Mouse (Mus musculus) neural tube, embryonic 14.5 days (tissue): ENCODE data around the gene Timp1. TPM values are rescaled to one million over a fixed set of nuclear protein-coding genes. Genes with fewer than 3 reads are reported as not detected.

Experiments
- ATAC-seq: fragments of 200-750 bp; cut with Nextera tagmentation; 2 replicates; pipeline ENCODE4 v1.8.0; 2017; ENCODE audit warnings: low read depth, mild to moderate bottlenecking, moderate TSS enrichment, moderate library complexity
- H3K27ac ChIP-seq: fragments of 300-500 bp; sonication (generic); 2 replicates; pipeline ENCODE4 v1.5.1; 2014; ENCODE audit warnings: low read depth, mild to moderate bottlenecking, control low read depth, low read length, moderate library complexity, mixed read lengths
- H3K27me3 ChIP-seq: fragments of 300-500 bp; sonication (generic); 2 replicates; pipeline ENCODE4 v1.6.1; 2014; ENCODE audit warnings: low read length; ENCODE audit not compliant: control insufficient read depth, insufficient read depth
- H3K36me3 ChIP-seq: fragments of 300-500 bp; sonication (generic); 2 replicates; pipeline ENCODE4 v1.6.1; 2014; ENCODE audit warnings: low read length, mixed read lengths; ENCODE audit not compliant: control insufficient read depth, insufficient read depth
- H3K4me1 ChIP-seq: fragments of 300-500 bp; sonication (generic); 2 replicates; pipeline ENCODE4 v1.6.1; 2014; ENCODE audit warnings: low read length; ENCODE audit not compliant: control insufficient read depth, insufficient read depth
- H3K4me2 ChIP-seq: fragments of 300-500 bp; sonication (generic); 2 replicates; pipeline ENCODE4 v1.6.1; 2014; ENCODE audit warnings: mild to moderate bottlenecking, low read depth, low read length, control low read depth
- H3K4me3 ChIP-seq: fragments of 300-500 bp; sonication (generic); 2 replicates; pipeline ENCODE4 v1.5.1; 2014; ENCODE audit warnings: low read depth, low read length, control low read depth, mixed read lengths
- H3K9ac ChIP-seq: fragments of 300-500 bp; sonication (generic); replicated peaks from 2 replicates; pipeline ENCODE4 v1.6.1; 2014; ENCODE audit warnings: low read depth, mild to moderate bottlenecking, control low read depth, low read length, mixed read lengths
- H3K9me3 ChIP-seq: fragments of 300-500 bp; sonication (generic); 2 replicates; pipeline ENCODE4 v1.6.1; 2016; ENCODE audit warnings: low read length; ENCODE audit not compliant: control insufficient read depth
- WGBS: fragments of 180-500 bp; shearing (Covaris S2); extraction: QIAGEN DNeasy Blood & Tissue Kit; methylation state at CpG from one replicate; pipeline ENCODE4 v1.1.7; 2014; 5-methylcytosine and 5-hydroxymethylcytosine counted together
- polyA plus RNA-seq: library from polyadenylated mRNA; unstranded; fragments of >200 nt; fragmentation: Nextera tagmentation; extraction: Ambion mirVana; gene quantifications from 2 replicates; pipeline ENCODE4 v1.2.1, GENCODE M21; 2014

Gene Timp1
- polyA plus RNA-seq, 1 experiment from 2014 or later: 2.0 TPM

- H3K4me2 ChIP-seq: no peak overlapping the region
- H3K27me3 ChIP-seq: no peaks in the 10 kb centered on the region
- no peak overlapping the region for H3K4me3 ChIP-seq
- no peak overlapping the region for H3K27ac ChIP-seq
- no peaks in the 10 kb centered on the region for H3K9me3 ChIP-seq
- H3K36me3 ChIP-seq: no peaks in the 10 kb centered on the region
- no peak overlapping the region for H3K9ac ChIP-seq
- WGBS: 88% methylated on average over 9 of the region's 9 CpGs
- no peaks in the 10 kb centered on the region for H3K4me1 ChIP-seq
- ATAC-seq: no peak
These were observed 6.5 kb upstream of the Timp1 start for GRCm38 (mm10) chrX:20863161-20864101.

- H3K4me1 ChIP-seq: no peaks in the 10 kb centered on the region
- no peak overlapping the region for H3K4me2 ChIP-seq
- no peak for ATAC-seq
- WGBS: 65% methylated on average over 4 of the region's 4 CpGs
- no peak overlapping the region for H3K4me3 ChIP-seq
- H3K36me3 ChIP-seq: no peaks in the 10 kb centered on the region
- H3K27ac ChIP-seq: no peak overlapping the region
- H3K27me3 ChIP-seq: no peaks in the 10 kb centered on the region
- H3K9ac ChIP-seq: no peak overlapping the region
- H3K9me3 ChIP-seq: no peaks in the 10 kb centered on the region
These were observed 1.9 kb upstream of the Timp1 start for GRCm38 (mm10) chrX:20868091-20868490.

GRCm38 (mm10) chrX:20869203-20869602 is 763 bp upstream of the Timp1 start:
- Histone ChIP-seq H3K9ac (no peak overlapping the region), H3K36me3 (no peaks in the 10 kb centered on the region), H3K4me1 (no peaks in the 10 kb centered on the region), H3K9me3 (no peaks in the 10 kb centered on the region), H3K27me3 (no peaks in the 10 kb centered on the region), H3K4me2 (no peak overlapping the region), H3K27ac (no peak overlapping the region), H3K4me3 (no peak overlapping the region)
- 64% methylated on average over 1 of the region's 1 CpGs for WGBS
- ATAC-seq: no peak

- Histone ChIP-seq H3K9ac (no peak overlapping the region), H3K36me3 (no peaks in the 10 kb centered on the region), H3K4me1 (no peaks in the 10 kb centered on the region), H3K27me3 (no peaks in the 10 kb centered on the region), H3K27ac (no peak overlapping the region), H3K4me3 (no peak overlapping the region), H3K9me3 (no peaks in the 10 kb centered on the region), H3K4me2 (no peak overlapping the region)
- no peak for ATAC-seq
- WGBS: 32% methylated on average over 11 of the region's 11 CpGs
These were observed 3.0 kb downstream of the Timp1 start for GRCm38 (mm10) chrX:20872928-20873500.

- WGBS: 32% methylated on average over 3 of the region's 3 CpGs
- Histone ChIP-seq H3K4me1 (no peaks in the 10 kb centered on the region), H3K9me3 (no peaks in the 10 kb centered on the region), H3K4me2 (no peak overlapping the region), H3K4me3 (no peak overlapping the region), H3K27ac (no peak overlapping the region), H3K27me3 (no peaks in the 10 kb centered on the region), H3K36me3 (no peaks in the 10 kb centered on the region), H3K9ac (no peak overlapping the region)
- ATAC-seq: no peak
These were observed 5.3 kb downstream of the Timp1 start for GRCm38 (mm10) chrX:20875241-20875640.

GRCm38 (mm10) chrX:20910074-20910473 is 40.1 kb downstream of the Timp1 start:
- H3K36me3 ChIP-seq: no peaks in the 10 kb centered on the region
- H3K27me3 ChIP-seq: no peaks in the 10 kb centered on the region
- no peaks in the 10 kb centered on the region for H3K4me1 ChIP-seq
- 30% methylated on average over 3 of the region's 3 CpGs for WGBS
- no peak overlapping the region for H3K27ac ChIP-seq
- no peak overlapping the region for H3K4me2 ChIP-seq
- no peak overlapping the region for H3K4me3 ChIP-seq
- no peak for ATAC-seq
- no peak overlapping the region for H3K9ac ChIP-seq
- no peaks in the 10 kb centered on the region for H3K9me3 ChIP-seq

- H3K27me3 ChIP-seq: no peaks in the 10 kb centered on the region
- no peaks in the 10 kb centered on the region for H3K36me3 ChIP-seq
- no peak overlapping the region for H3K4me2 ChIP-seq
- H3K9ac ChIP-seq: no peak overlapping the region
- H3K27ac ChIP-seq: no peak overlapping the region
- no peaks in the 10 kb centered on the region for H3K9me3 ChIP-seq
- no peak for ATAC-seq
- H3K4me3 ChIP-seq: no peak overlapping the region
- 85% methylated on average over 6 of the region's 6 CpGs for WGBS
- H3K4me1 ChIP-seq: no peaks in the 10 kb centered on the region
These were observed 43.8 kb downstream of the Timp1 start for GRCm38 (mm10) chrX:20913726-20914125.

GRCm38 (mm10) chrX:20915075-20915474 is 45.1 kb downstream of the Timp1 start:
- no peak overlapping the region for H3K4me2 ChIP-seq
- ATAC-seq: no peak
- no peaks in the 10 kb centered on the region for H3K36me3 ChIP-seq

GRCm38 (mm10) chrX:20920249-20920843 is 50.4 kb downstream of the Timp1 start:
- Histone ChIP-seq H3K9ac (peak overlapping the region; percentile 68), H3K4me2 (peak overlapping the region; percentile 53), H3K36me3 (no peaks in the 10 kb centered on the region), H3K27ac (peak overlapping the region; percentile 74; the same call in 1 of the 2 replicates), H3K4me3 (peak overlapping the region; percentile 55), H3K27me3 (no peaks in the 10 kb centered on the region), H3K4me1 (no peaks in the 10 kb centered on the region), H3K9me3 (no peaks in the 10 kb centered on the region)
- ATAC-seq: peak; percentile 62
- 18% methylated on average over 19 of the region's 49 CpGs for WGBS

More at GRCm38 (mm10) chrX:20915075-20915474, 45.1 kb downstream of the Timp1 start:
- H3K4me3 ChIP-seq: no peak overlapping the region
- no peaks in the 10 kb centered on the region for H3K27me3 ChIP-seq
- no peak overlapping the region for H3K27ac ChIP-seq
- H3K4me1 ChIP-seq: no peaks in the 10 kb centered on the region
- H3K9me3 ChIP-seq: no peaks in the 10 kb centered on the region
- no peak overlapping the region for H3K9ac ChIP-seq
